Mouse (Mus musculus) thymus, adult 2 months (tissue): ENCODE results near the gene Kif3c.

Source experiments
- CTCF ChIP-seq: fragments of 200-500 bp; IDR thresholded peaks from 2 replicates; pipeline ENCODE4 v1.5.1; 2012; ENCODE audit warnings: mild to moderate bottlenecking, control low read depth, low read length, moderate library complexity, borderline replicate concordance; ENCODE audit not compliant: control insufficient read depth, poor library complexity, insufficient read depth; ENCODE audit errors: extremely low read depth
- POLR2A ChIP-seq: fragments of 200-500 bp; IDR thresholded peaks from 2 replicates; pipeline ENCODE4 v1.6.1; 2012; ENCODE audit warnings: mild to moderate bottlenecking, low read length, control low read depth, moderate library complexity; ENCODE audit not compliant: control insufficient read depth, poor library complexity, insufficient read depth; ENCODE audit errors: extremely low read depth

GRCm38 (mm10) chr12:3364076-3364475, 856 bp upstream of the Kif3c start:
- TF ChIP-seq CTCF (no peak), POLR2A (no peak)
